Mouse (Mus musculus) neural tube, embryonic 11.5 days (tissue): ENCODE data around the gene Pcgf2. TPM values are rescaled to one million over a fixed set of nuclear protein-coding genes. Genes with fewer than 3 reads are reported as not detected.

ENCODE experiments used
- ATAC-seq: fragments of 200-750 bp; cut with Nextera tagmentation; 2 replicates; pipeline ENCODE4 v1.8.0; 2017; ENCODE audit warnings: moderate number of reproducible peaks, mild to moderate bottlenecking, moderate TSS enrichment, moderate library complexity; ENCODE audit not compliant: insufficient read depth, low FRiP score, low TSS enrichment
- DNase-seq: peaks from one replicate; pipeline ENCODE4 v3.0.0-alpha.2; 2015; ENCODE audit warnings: low spot score
- H3K27ac ChIP-seq: fragments of 300-500 bp; sonication (generic); 2 replicates; pipeline ENCODE4 v1.5.1; 2014; ENCODE audit warnings: low read depth, mild to moderate bottlenecking, low read length
- H3K27me3 ChIP-seq: fragments of 300-500 bp; sonication (generic); 2 replicates; pipeline ENCODE4 v1.6.1; 2014; ENCODE audit warnings: mild to moderate bottlenecking, low read length, mixed read lengths; ENCODE audit not compliant: control insufficient read depth, insufficient read depth
- H3K36me3 ChIP-seq: fragments of 300-500 bp; sonication (generic); 2 replicates; pipeline ENCODE4 v1.6.1; 2014; ENCODE audit warnings: mild to moderate bottlenecking, low read length, moderate library complexity, mixed read lengths; ENCODE audit not compliant: control insufficient read depth, insufficient read depth
- H3K4me1 ChIP-seq: fragments of 300-500 bp; sonication (generic); 2 replicates; pipeline ENCODE4 v1.6.1; 2014; ENCODE audit warnings: low read length, mixed read lengths; ENCODE audit not compliant: control insufficient read depth, insufficient read depth
- H3K4me2 ChIP-seq: fragments of 300-500 bp; sonication (generic); 2 replicates; pipeline ENCODE4 v1.6.1; 2014; ENCODE audit warnings: low read depth, mild to moderate bottlenecking, moderate library complexity
- H3K4me3 ChIP-seq: fragments of 300-500 bp; sonication (generic); 2 replicates; pipeline ENCODE4 v1.5.1; 2014; ENCODE audit warnings: low read depth, low read length
- H3K9ac ChIP-seq: fragments of 300-500 bp; sonication (generic); 2 replicates; pipeline ENCODE4 v1.6.1; 2014; ENCODE audit warnings: mild to moderate bottlenecking, low read length
- H3K9me3 ChIP-seq: fragments of 300-500 bp; sonication (generic); 2 replicates; pipeline ENCODE4 v1.6.1; 2016; ENCODE audit warnings: low read length; ENCODE audit not compliant: control insufficient read depth
- WGBS: fragments of 180-500 bp; shearing (Covaris S2); extraction: QIAGEN DNeasy Blood & Tissue Kit; methylation state at CpG from one replicate; pipeline ENCODE4 v1.1.7; 2014; 5-methylcytosine and 5-hydroxymethylcytosine counted together
- microRNA-seq: library from miRNA; unstranded; fragments of <30 nt; microRNA quantifications from one replicate; pipeline ENCODE4, GENCODE M21; 2016
- polyA plus RNA-seq: library from polyadenylated mRNA; unstranded; fragments of >200 nt; fragmentation: Nextera tagmentation; extraction: Ambion mirVana; gene quantifications from 2 replicates; pipeline ENCODE4 v1.2.1, GENCODE M21; 2014

The Pcgf2 gene
- polyA plus RNA-seq, 1 experiment from 2014 or later, result 17.8 TPM

GRCm38 (mm10) chr11:97644834-97645233 lies 55.5 kb downstream of the Pcgf2 start:
- Histone ChIP-seq H3K9me3 (no peaks in the 10 kb centered on the region), H3K4me2 (no peak overlapping the region), H3K27ac (no peak overlapping the region), H3K27me3 (no peaks in the 10 kb centered on the region), H3K36me3 (no peaks in the 10 kb centered on the region), H3K9ac (no peak overlapping the region), H3K4me1 (no peaks in the 10 kb centered on the region), H3K4me3 (no peak overlapping the region)
- ATAC-seq (no peak), DNase-seq (peak; percentile 76)
- WGBS, result under 1% methylated on average over 6 of the region's 6 CpGs

GRCm38 (mm10) chr11:97643380-97644055 lies 56.8 kb downstream of the Pcgf2 start:
- WGBS, result 81% methylated on average over 8 of the region's 8 CpGs

DNA sequence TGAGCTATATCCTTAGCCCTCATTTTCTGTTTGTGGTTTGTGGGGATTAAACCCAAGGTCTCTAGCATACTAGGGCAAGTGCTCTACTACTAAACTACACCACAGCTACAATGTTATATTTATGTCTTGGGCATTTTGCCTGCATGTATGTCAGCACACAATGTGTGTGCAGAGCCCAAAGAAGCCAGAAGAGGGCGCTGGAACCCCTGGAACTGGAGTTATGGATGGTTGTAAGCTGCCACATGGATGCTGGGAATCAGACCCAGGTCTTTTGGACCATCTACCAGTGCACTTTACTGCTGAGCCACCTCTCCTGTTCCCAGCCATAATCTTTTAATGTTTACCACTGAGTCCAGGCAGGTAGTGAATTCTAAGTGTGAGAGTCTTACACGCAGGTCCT lies 57.6 kb downstream of the Pcgf2 start:
- H3K4me3 ChIP-seq, result no peak overlapping the region
- H3K36me3 ChIP-seq, result no peaks in the 10 kb centered on the region
- H3K27ac ChIP-seq, result no peak overlapping the region
- DNase-seq, result no peak
- no peak for ATAC-seq
- H3K4me1 ChIP-seq, result no peaks in the 10 kb centered on the region
- H3K9me3 ChIP-seq, result no peaks in the 10 kb centered on the region
- WGBS, result 50% methylated on average over 2 of the region's 2 CpGs
- H3K27me3 ChIP-seq, result no peaks in the 10 kb centered on the region
- H3K9ac ChIP-seq, result no peak overlapping the region
- H3K4me2 ChIP-seq, result no peak overlapping the region

More at GRCm38 (mm10) chr11:97643380-97644055, 56.8 kb downstream of the Pcgf2 start:
- DNase-seq (no peak), ATAC-seq (no peak)
- Histone ChIP-seq H3K9me3 (no peaks in the 10 kb centered on the region), H3K4me1 (no peaks in the 10 kb centered on the region), H3K4me3 (no peak overlapping the region), H3K27ac (no peak overlapping the region), H3K27me3 (no peaks in the 10 kb centered on the region), H3K9ac (no peak overlapping the region), H3K4me2 (no peak overlapping the region), H3K36me3 (no peaks in the 10 kb centered on the region)

DNA sequence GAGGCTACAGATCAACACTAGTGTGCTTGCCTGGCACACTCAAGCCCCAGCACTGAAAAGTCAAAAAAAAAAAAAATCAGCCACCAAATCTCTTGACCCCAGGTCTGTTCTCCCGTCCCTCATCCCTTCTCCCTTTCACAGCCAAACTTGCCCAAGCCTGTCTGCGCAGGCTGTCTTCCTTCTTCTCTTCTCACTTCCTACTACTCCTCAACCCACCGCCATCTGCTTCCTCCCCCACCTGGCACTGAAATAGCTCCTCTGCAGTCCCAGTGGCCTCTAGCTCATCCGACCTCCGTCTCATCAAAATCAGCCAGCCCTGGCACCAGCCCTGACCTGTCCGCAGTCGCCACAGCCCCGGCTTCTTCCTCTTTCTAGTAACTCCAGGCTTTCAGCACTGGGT lies 58.6 kb downstream of the Pcgf2 start:
- H3K4me2 ChIP-seq, result no peak overlapping the region
- H3K36me3 ChIP-seq, result no peaks in the 10 kb centered on the region
- no peak overlapping the region for H3K27ac ChIP-seq
- WGBS, result 66% methylated on average over 8 of the region's 8 CpGs
- no peaks in the 10 kb centered on the region for H3K4me1 ChIP-seq
- H3K4me3 ChIP-seq, result no peak overlapping the region
- H3K9me3 ChIP-seq, result no peaks in the 10 kb centered on the region
- no peak for DNase-seq
- H3K9ac ChIP-seq, result no peak overlapping the region
- no peaks in the 10 kb centered on the region for H3K27me3 ChIP-seq
- ATAC-seq, result no peak

Small RNA genes within 50 kb of the gene (microRNA-seq; reads per million reads assigned to microRNA genes)
- gene Gm24158 (not detected), gene Mir6927 (1.0 reads per million), gene Mir8102 (not detected)

Other genes starting within 250 kb of the Pcgf2 start
- gene 4933428G20Rik, start 200.2 kb downstream of the Pcgf2 start, polyA plus RNA-seq, result not detected in 2 replicates
- 2.5 and 2.6 TPM in 2 replicates for gene Srcin1, start 124.3 kb downstream of the Pcgf2 start, polyA plus RNA-seq
- 9.7 and 11.0 TPM in 2 replicates for gene Epop, start 70.8 kb downstream of the Pcgf2 start, polyA plus RNA-seq
- 3.9 and 4.5 TPM in 2 replicates for gene Mllt6, start 37.1 kb downstream of the Pcgf2 start, polyA plus RNA-seq
- gene Cisd3, start 14.7 kb downstream of the Pcgf2 start, polyA plus RNA-seq, result 20.2 and 21.1 TPM in 2 replicates
- gene Psmb3, start 2.9 kb upstream of the Pcgf2 start, polyA plus RNA-seq, result 545 and 553 TPM in 2 replicates
- 2.0 and 2.8 TPM in 2 replicates for gene Pip4k2b, start 44.2 kb upstream of the Pcgf2 start, polyA plus RNA-seq
- gene Cwc25, start 66.1 kb upstream of the Pcgf2 start, polyA plus RNA-seq, result 13.3 and 13.7 TPM in 2 replicates
- not detected in 2 replicates for gene 1700001P01Rik, start 75.4 kb upstream of the Pcgf2 start, polyA plus RNA-seq
- 453 and 457 TPM in 2 replicates for gene Rpl23, start 81.9 kb upstream of the Pcgf2 start, polyA plus RNA-seq
- gene Lasp1, start 98.5 kb upstream of the Pcgf2 start, polyA plus RNA-seq, result 68.8 and 73.1 TPM in 2 replicates
- gene B230217C12Rik, start 140.3 kb upstream of the Pcgf2 start, polyA plus RNA-seq, result 14.1 and 15.0 TPM in 2 replicates
- 0.53 and 0.65 TPM in 2 replicates for gene Fbxo47, start 183.7 kb upstream of the Pcgf2 start, polyA plus RNA-seq